Mouse (Mus musculus): Measurements from ENCODE around the gene Hamp2.

DNA sequence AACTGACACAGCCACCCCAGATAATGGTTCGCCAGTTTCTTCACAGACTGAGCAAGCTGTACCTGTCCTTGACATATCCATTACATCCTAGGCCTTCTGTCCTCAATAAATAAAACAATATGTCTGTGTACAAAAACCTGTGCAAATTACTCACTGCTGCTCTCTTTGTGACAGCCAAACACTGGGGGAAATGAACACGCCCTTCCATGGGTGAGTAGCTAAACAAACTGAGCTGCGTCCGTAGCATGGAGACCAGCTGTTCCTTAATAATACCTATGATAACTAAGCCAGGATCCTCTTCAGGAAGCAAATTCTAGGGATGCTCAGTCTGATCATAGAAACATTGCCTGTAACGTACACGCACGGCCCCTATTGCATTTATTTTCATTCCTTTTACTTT lies 35.7 kb downstream of the Hamp2 start:
- no peak for TF ChIP-seq POLR2A (IDR thresholded peaks at IDR 0.05; ENCODE audit: insufficient read depth, low read length)
- TF ChIP-seq CTCF (IDR thresholded peaks at IDR 0.05; ENCODE audit: low read depth, low read length) = no peak

All from ES-Bruce4 (cell line).